17 mouse cellular contexts compared by ENCODE assay signal in the genomic region with DNA sequence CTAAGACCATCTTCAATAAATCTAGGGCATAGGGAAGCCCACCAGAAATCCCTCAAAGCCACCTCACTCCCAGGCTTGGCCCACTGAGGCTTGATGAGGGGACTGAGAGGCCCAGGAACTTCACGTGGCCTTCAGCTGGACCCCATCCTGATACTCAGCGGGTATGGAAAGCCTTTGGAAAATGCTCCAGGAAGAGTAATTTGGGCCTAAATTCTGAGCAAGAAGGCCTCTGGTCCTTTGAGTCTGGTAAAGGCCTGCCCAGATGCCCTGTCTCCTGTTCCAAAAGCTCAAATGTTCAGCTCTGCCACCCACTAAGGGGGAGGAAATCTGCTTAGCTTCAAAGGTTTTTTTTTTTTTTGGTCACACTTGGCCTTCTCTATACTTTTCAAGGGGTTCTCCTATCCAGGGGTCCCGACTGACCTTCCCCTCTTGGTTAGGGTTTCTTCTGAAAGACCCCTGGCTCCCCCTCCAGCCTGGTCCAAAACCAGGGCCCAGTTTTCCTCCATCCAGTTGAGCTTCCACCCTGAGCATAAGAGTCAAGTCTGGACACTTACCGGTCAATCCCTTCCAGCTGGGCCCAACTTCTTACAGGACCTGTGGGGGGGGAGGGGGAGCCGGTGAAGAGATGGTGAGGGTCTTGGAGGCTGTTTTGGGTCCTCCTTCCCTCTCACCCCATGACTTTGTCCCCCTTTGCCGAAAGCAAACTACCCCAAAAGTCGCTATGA. TPM values are rescaled to one million over a fixed set of nuclear protein-coding genes. Genes with fewer than 3 reads are reported as not detected.
DNase-seq lines count a peak whose midpoint lies in the region; ATAC-seq and TF ChIP-seq lines count a peak whose summit lies in the region.
"Had no signal": no experiment of that assay in that cellular context is flagged by ENCODE, and none has a peak within 500 bp of the region (broad histone marks: within the 10 kb centered on the region; RNA-seq: fewer than 3 reads in every experiment).

No protein-coding gene starts in this region.

- peak overlapping the region; percentile 32; the same call in 1 of the 2 replicates for H3K27ac ChIP-seq in hindbrain, embryonic 11.5 days (ENCODE audit: low read depth, low read length)
- H3K27ac ChIP-seq in hindbrain, embryonic 10.5 days, result no peak overlapping the region
- peak overlapping the region; percentile 99 for H3K27ac ChIP-seq in hindbrain, embryonic 14.5 days
- peak overlapping the region; percentile 100 for H3K27ac ChIP-seq in kidney, embryonic 15.5 days
- peak overlapping the region; percentile 100 for H3K27ac ChIP-seq in neural tube, embryonic 14.5 days (ENCODE audit: low read depth, low read length)
- H3K27ac ChIP-seq in forebrain, postnatal 0 days (ENCODE audit: low read depth, low read length), result no peak overlapping the region
- H3K27ac ChIP-seq: heart, adult 2 months; macrophage had no signal

- peaks cover 96% of the 10 kb centered on the region for H3K27me3 ChIP-seq in hindbrain, embryonic 11.5 days (ENCODE audit: control insufficient read depth, insufficient read depth, low read length)
- peaks cover 100% of the 10 kb centered on the region for H3K27me3 ChIP-seq in hindbrain, embryonic 10.5 days (ENCODE audit: insufficient read depth, poor library complexity, severe bottlenecking)
- peaks cover 93% of the 10 kb centered on the region for H3K27me3 ChIP-seq in hindbrain, embryonic 14.5 days (ENCODE audit: control insufficient read depth, insufficient read depth, low read length)
- no peaks in the 10 kb centered on the region for H3K27me3 ChIP-seq in kidney, embryonic 15.5 days
- H3K27me3 ChIP-seq in neural tube, embryonic 14.5 days (ENCODE audit: control insufficient read depth, insufficient read depth, low read length), result no peaks in the 10 kb centered on the region
- peaks cover 100% of the 10 kb centered on the region for H3K27me3 ChIP-seq in forebrain, postnatal 0 days (ENCODE audit: insufficient read depth, low read length)

- no peak for ATAC-seq in hindbrain, embryonic 11.5 days (ENCODE audit: low FRiP score)
- no peak for ATAC-seq in hindbrain, embryonic 14.5 days (ENCODE audit: low FRiP score)
- ATAC-seq in kidney, embryonic 15.5 days (replicated peaks; ENCODE audit: low FRiP score), result 0 out of 2 replicates have a peak, but pooled peaks have one; percentile 17
- 0 out of 2 replicates have a peak, but pooled peaks have one; percentile 1 for ATAC-seq in neural tube, embryonic 14.5 days (ENCODE audit: low read depth)
- ATAC-seq in forebrain, postnatal 0 days, result no peak

- H3K9me3 ChIP-seq in hindbrain, embryonic 11.5 days (ENCODE audit: control insufficient read depth, low read length), result no peaks in the 10 kb centered on the region
- H3K9me3 ChIP-seq in hindbrain, embryonic 10.5 days, result no peaks in the 10 kb centered on the region
- no peaks in the 10 kb centered on the region for H3K9me3 ChIP-seq in hindbrain, embryonic 14.5 days (ENCODE audit: control insufficient read depth, low read length)
- no peaks in the 10 kb centered on the region for H3K9me3 ChIP-seq in kidney, embryonic 15.5 days (replicated peaks)
- H3K9me3 ChIP-seq in neural tube, embryonic 14.5 days (ENCODE audit: control insufficient read depth, low read length), result no peaks in the 10 kb centered on the region
- no peaks in the 10 kb centered on the region for H3K9me3 ChIP-seq in forebrain, postnatal 0 days (ENCODE audit: low read length)

- peak overlapping the region; percentile 54 for H3K9ac ChIP-seq in hindbrain, embryonic 11.5 days (ENCODE audit: low read depth, low read length)
- peak overlapping the region; percentile 97 for H3K9ac ChIP-seq in hindbrain, embryonic 14.5 days
- peak overlapping the region; percentile 96 for H3K9ac ChIP-seq in kidney, embryonic 15.5 days
- H3K9ac ChIP-seq in neural tube, embryonic 14.5 days (replicated peaks; ENCODE audit: low read depth, low read length), result peak overlapping the region; percentile 100
- no peak overlapping the region for H3K9ac ChIP-seq in forebrain, postnatal 0 days

- H3K4me3 ChIP-seq in hindbrain, embryonic 11.5 days (ENCODE audit: low read depth, low read length), result peak overlapping the region; percentile 48
- no peak overlapping the region for H3K4me3 ChIP-seq in hindbrain, embryonic 10.5 days
- H3K4me3 ChIP-seq in hindbrain, embryonic 14.5 days (replicated peaks; ENCODE audit: low read length), result peak overlapping the region; percentile 48
- peak overlapping the region; percentile 80 for H3K4me3 ChIP-seq in kidney, embryonic 15.5 days (replicated peaks)
- peak overlapping the region; percentile 95 for H3K4me3 ChIP-seq in neural tube, embryonic 14.5 days (ENCODE audit: low read depth, low read length)
- H3K4me3 ChIP-seq in forebrain, postnatal 0 days (ENCODE audit: low read depth, low read length), result no peak overlapping the region
- H3K4me3 ChIP-seq: erythroblast, embryonic 14.5 days; heart, adult 2 months had no signal

- DNase-seq in hindbrain, embryonic 11.5 days (ENCODE audit: low spot score), result no peak
- no peak for DNase-seq in hindbrain, embryonic 10.5 days (ENCODE audit: low spot score)
- DNase-seq in hindbrain, embryonic 14.5 days (ENCODE audit: low spot score), result no peak
- no peak for DNase-seq in embryo, embryonic 10.5 days (ENCODE audit: low spot score)
- DNase-seq in forebrain, postnatal 0 days, result no peak
- no peak for DNase-seq in retina, embryonic 14.5 days (ENCODE audit: low spot score)
- DNase-seq: B cell, adult 2 months; cerebellum, postnatal 25 days; heart, adult 2 months; heart, postnatal 36 days; right cerebral cortex, adult 18-20 months; thymus, postnatal 4 days had no signal

- H3K4me2 ChIP-seq in hindbrain, embryonic 11.5 days (replicated peaks; ENCODE audit: low read depth, low read length), result peak overlapping the region; percentile 37
- peak overlapping the region; percentile 77 for H3K4me2 ChIP-seq in hindbrain, embryonic 14.5 days (replicated peaks)
- H3K4me2 ChIP-seq in kidney, embryonic 15.5 days, result peak overlapping the region; percentile 90
- peak overlapping the region; percentile 100 for H3K4me2 ChIP-seq in neural tube, embryonic 14.5 days (ENCODE audit: low read depth, low read length)
- no peak overlapping the region for H3K4me2 ChIP-seq in forebrain, postnatal 0 days (ENCODE audit: low read depth)

- H3K4me1 ChIP-seq in hindbrain, embryonic 11.5 days (replicated peaks; ENCODE audit: control insufficient read depth, insufficient read depth, low read length), result no peaks in the 10 kb centered on the region
- peaks cover 12% of the 10 kb centered on the region for H3K4me1 ChIP-seq in hindbrain, embryonic 10.5 days (replicated peaks)
- no peaks in the 10 kb centered on the region for H3K4me1 ChIP-seq in hindbrain, embryonic 14.5 days (replicated peaks; ENCODE audit: control insufficient read depth, insufficient read depth, low read length)
- peaks cover 86% of the 10 kb centered on the region for H3K4me1 ChIP-seq in kidney, embryonic 15.5 days
- H3K4me1 ChIP-seq in neural tube, embryonic 14.5 days (ENCODE audit: control insufficient read depth, insufficient read depth, low read length), result peaks cover 59% of the 10 kb centered on the region
- no peaks in the 10 kb centered on the region for H3K4me1 ChIP-seq in forebrain, postnatal 0 days (ENCODE audit: insufficient read depth)

- no peaks in the 10 kb centered on the region for H3K36me3 ChIP-seq in hindbrain, embryonic 11.5 days (ENCODE audit: control insufficient read depth, insufficient read depth, low read length)
- no peaks in the 10 kb centered on the region for H3K36me3 ChIP-seq in hindbrain, embryonic 10.5 days
- no peaks in the 10 kb centered on the region for H3K36me3 ChIP-seq in hindbrain, embryonic 14.5 days (replicated peaks; ENCODE audit: control insufficient read depth, insufficient read depth)
- H3K36me3 ChIP-seq in kidney, embryonic 15.5 days, result peaks cover 15% of the 10 kb centered on the region; the same call in 1 of the 2 replicates
- H3K36me3 ChIP-seq in neural tube, embryonic 14.5 days (ENCODE audit: control insufficient read depth, insufficient read depth, low read length), result peaks cover 31% of the 10 kb centered on the region; the same call in 1 of the 2 replicates
- H3K36me3 ChIP-seq in forebrain, postnatal 0 days (ENCODE audit: insufficient read depth), result no peaks in the 10 kb centered on the region

- no peak for TF ChIP-seq CTCF in forebrain, postnatal 0 days (IDR thresholded peaks at IDR 0.05; ENCODE audit: low read depth)

- WGBS in hindbrain, embryonic 11.5 days, result 8% methylated on average over 7 of the region's 7 CpGs
- WGBS in hindbrain, embryonic 10.5 days, result 5% methylated on average over 7 of the region's 7 CpGs
- WGBS in hindbrain, embryonic 14.5 days, result 9% methylated on average over 7 of the region's 7 CpGs
- WGBS in kidney, embryonic 15.5 days, result 11% methylated on average over 7 of the region's 7 CpGs
- whole genome bisulfite sequencing in neural tube, embryonic 14.5 days, result 9% methylated on average over 7 of the region's 7 CpGs
- 7% methylated on average over 7 of the region's 7 CpGs for WGBS in forebrain, postnatal 0 days

RNA-seq across cellular contexts. Expression of a gene that starts 3.2 kb away (rescaled TPM):
- polyA plus RNA-seq in hindbrain, embryonic 11.5 days (2014; fragmentation: Nextera tagmentation; extraction: Ambion mirVana), result 33.1 and 42.5 TPM in 2 replicates
- 0.14 and 6.3 TPM in 2 replicates for polyA plus RNA-seq in hindbrain, embryonic 10.5 days (2016; fragmentation: Nextera tagmentation; extraction: Ambion mirVana)
- polyA plus RNA-seq in hindbrain, embryonic 14.5 days (2014; fragmentation: Nextera tagmentation; extraction: Ambion mirVana), result 140 and 157 TPM in 2 replicates
- 18.8 and 20.2 TPM in 2 replicates for polyA plus RNA-seq in kidney, embryonic 15.5 days (2015; fragmentation: Nextera tagmentation; extraction: Ambion mirVana)
- polyA plus RNA-seq in neural tube, embryonic 14.5 days (2014; fragmentation: Nextera tagmentation; extraction: Ambion mirVana), result 49.1 and 52.4 TPM in 2 replicates
- not detected in 2 replicates for total RNA-seq in forebrain, postnatal 0 days (2014; rRNA removed)
- not detected in 2 replicates for polyA plus RNA-seq in forebrain, postnatal 0 days (2015; fragmentation: Nextera tagmentation; extraction: Ambion mirVana)
- total RNA-seq: MEL had no signal
- polyA plus RNA-seq: erythroblast, embryonic 14.5 days; macrophage had no signal

RNA-seq across cellular contexts. Expression of a gene that starts 11.7 kb away (rescaled TPM):
- polyA plus RNA-seq in hindbrain, embryonic 11.5 days (2014; fragmentation: Nextera tagmentation; extraction: Ambion mirVana), result 3.5 and 5.1 TPM in 2 replicates
- 0.47 and 3.1 TPM in 2 replicates for polyA plus RNA-seq in hindbrain, embryonic 10.5 days (2016; fragmentation: Nextera tagmentation; extraction: Ambion mirVana)
- 4.0 and 5.4 TPM in 2 replicates for polyA plus RNA-seq in hindbrain, embryonic 14.5 days (2014; fragmentation: Nextera tagmentation; extraction: Ambion mirVana)
- polyA plus RNA-seq in kidney, embryonic 15.5 days (2015; fragmentation: Nextera tagmentation; extraction: Ambion mirVana), result 6.4 and 7.1 TPM in 2 replicates
- 3.4 and 4.1 TPM in 2 replicates for polyA plus RNA-seq in neural tube, embryonic 14.5 days (2014; fragmentation: Nextera tagmentation; extraction: Ambion mirVana)
- not detected in 2 replicates for total RNA-seq in forebrain, postnatal 0 days (2014; rRNA removed)
- not detected in 2 replicates for polyA plus RNA-seq in forebrain, postnatal 0 days (2015; fragmentation: Nextera tagmentation; extraction: Ambion mirVana)
- total RNA-seq: MEL had no signal
- polyA plus RNA-seq: erythroblast, embryonic 14.5 days had no signal

RNA-seq across cellular contexts. Expression of a gene that starts 14.1 kb away (rescaled TPM):
- polyA plus RNA-seq in hindbrain, embryonic 11.5 days (2014; fragmentation: Nextera tagmentation; extraction: Ambion mirVana), result 15.9 and 38.5 TPM in 2 replicates
- polyA plus RNA-seq in hindbrain, embryonic 10.5 days (2016; fragmentation: Nextera tagmentation; extraction: Ambion mirVana), result 0.31 TPM in 1 of 2 replicates, not detected in the other
- polyA plus RNA-seq in hindbrain, embryonic 14.5 days (2014; fragmentation: Nextera tagmentation; extraction: Ambion mirVana), result 71.4 and 90.1 TPM in 2 replicates
- polyA plus RNA-seq in kidney, embryonic 15.5 days (2015; fragmentation: Nextera tagmentation; extraction: Ambion mirVana), result 47.1 and 49.1 TPM in 2 replicates
- polyA plus RNA-seq in neural tube, embryonic 14.5 days (2014; fragmentation: Nextera tagmentation; extraction: Ambion mirVana), result 138 and 141 TPM in 2 replicates
- total RNA-seq in forebrain, postnatal 0 days (2014; rRNA removed), result not detected in 2 replicates
- polyA plus RNA-seq in forebrain, postnatal 0 days (2015; fragmentation: Nextera tagmentation; extraction: Ambion mirVana), result not detected in 2 replicates
- total RNA-seq: heart, adult 2 months; heart, postnatal 36 days; MEL had no signal
- polyA plus RNA-seq: erythroblast, embryonic 14.5 days; heart, adult 2 months; macrophage had no signal

RNA-seq across cellular contexts. Expression of a gene that starts 16.8 kb away (rescaled TPM):
- 10.5 and 13.1 TPM in 2 replicates for polyA plus RNA-seq in hindbrain, embryonic 11.5 days (2014; fragmentation: Nextera tagmentation; extraction: Ambion mirVana)
- 5.3 and 9.6 TPM in 2 replicates for polyA plus RNA-seq in hindbrain, embryonic 10.5 days (2016; fragmentation: Nextera tagmentation; extraction: Ambion mirVana)
- 12.8 and 17.2 TPM in 2 replicates for polyA plus RNA-seq in hindbrain, embryonic 14.5 days (2014; fragmentation: Nextera tagmentation; extraction: Ambion mirVana)
- polyA plus RNA-seq in kidney, embryonic 15.5 days (2015; fragmentation: Nextera tagmentation; extraction: Ambion mirVana), result 4.4 and 4.5 TPM in 2 replicates
- polyA plus RNA-seq in neural tube, embryonic 14.5 days (2014; fragmentation: Nextera tagmentation; extraction: Ambion mirVana), result 13.5 and 13.9 TPM in 2 replicates
- not detected in 2 replicates for total RNA-seq in forebrain, postnatal 0 days (2014; rRNA removed)
- not detected in 2 replicates for polyA plus RNA-seq in forebrain, postnatal 0 days (2015; fragmentation: Nextera tagmentation; extraction: Ambion mirVana)
- total RNA-seq: MEL had no signal
- polyA plus RNA-seq: erythroblast, embryonic 14.5 days had no signal

RNA-seq across cellular contexts. Expression of a gene that starts 19.9 kb away (rescaled TPM):
- polyA plus RNA-seq in hindbrain, embryonic 11.5 days (2014; fragmentation: Nextera tagmentation; extraction: Ambion mirVana), result 4.0 and 11.2 TPM in 2 replicates
- not detected in 2 replicates for polyA plus RNA-seq in hindbrain, embryonic 10.5 days (2016; fragmentation: Nextera tagmentation; extraction: Ambion mirVana)
- polyA plus RNA-seq in hindbrain, embryonic 14.5 days (2014; fragmentation: Nextera tagmentation; extraction: Ambion mirVana), result 40.8 and 45.6 TPM in 2 replicates
- 58.5 and 62.7 TPM in 2 replicates for polyA plus RNA-seq in kidney, embryonic 15.5 days (2015; fragmentation: Nextera tagmentation; extraction: Ambion mirVana)
- 120 and 133 TPM in 2 replicates for polyA plus RNA-seq in neural tube, embryonic 14.5 days (2014; fragmentation: Nextera tagmentation; extraction: Ambion mirVana)
- total RNA-seq in forebrain, postnatal 0 days (2014; rRNA removed), result not detected in 2 replicates
- polyA plus RNA-seq in forebrain, postnatal 0 days (2015; fragmentation: Nextera tagmentation; extraction: Ambion mirVana), result not detected in 2 replicates
- total RNA-seq: heart, adult 2 months; heart, postnatal 36 days; MEL had no signal
- polyA plus RNA-seq: erythroblast, embryonic 14.5 days; heart, adult 2 months; macrophage had no signal

Comparison
In these comparisons a context has a peak if more than half of its experiments do, and no peak if none do; other contexts are left out.
1. H3K27ac ChIP-seq: peak in hindbrain, embryonic 11.5 days (single experiment), hindbrain, embryonic 14.5 days (single experiment), kidney, embryonic 15.5 days (single experiment) and neural tube, embryonic 14.5 days (single experiment); none in hindbrain, embryonic 10.5 days (single experiment) and forebrain, postnatal 0 days (single experiment).
2. H3K4me3 ChIP-seq: peak in hindbrain, embryonic 11.5 days (single experiment), hindbrain, embryonic 14.5 days (single experiment), kidney, embryonic 15.5 days (single experiment) and neural tube, embryonic 14.5 days (single experiment); none in hindbrain, embryonic 10.5 days (single experiment) and forebrain, postnatal 0 days (single experiment).
3. RNA of a gene that starts 14.1 kb away (polyA plus RNA-seq): 138 to 141 TPM in neural tube, embryonic 14.5 days, 71.4 to 90.1 TPM in hindbrain, embryonic 14.5 days, 47.1 to 49.1 TPM in kidney, embryonic 15.5 days and 15.9 to 38.5 TPM in hindbrain, embryonic 11.5 days; 0.31 TPM in hindbrain, embryonic 10.5 days and not detected in forebrain, postnatal 0 days; every median in the first group is over 10 times any median in the second.
4. ATAC-seq: peak in kidney, embryonic 15.5 days (single experiment) and neural tube, embryonic 14.5 days (single experiment); none in hindbrain, embryonic 11.5 days (single experiment), hindbrain, embryonic 14.5 days (single experiment) and forebrain, postnatal 0 days (single experiment).